Mouse (Mus musculus): ENCODE measurements around the gene Slc17a9. TPM values are rescaled to one million over a fixed set of nuclear protein-coding genes. Genes with fewer than 3 reads are reported as not detected.

Gene Slc17a9
- total RNA-seq (2023) = 21.2 to 29.4 TPM (median 25.2 TPM) in 4 replicates

DNA sequence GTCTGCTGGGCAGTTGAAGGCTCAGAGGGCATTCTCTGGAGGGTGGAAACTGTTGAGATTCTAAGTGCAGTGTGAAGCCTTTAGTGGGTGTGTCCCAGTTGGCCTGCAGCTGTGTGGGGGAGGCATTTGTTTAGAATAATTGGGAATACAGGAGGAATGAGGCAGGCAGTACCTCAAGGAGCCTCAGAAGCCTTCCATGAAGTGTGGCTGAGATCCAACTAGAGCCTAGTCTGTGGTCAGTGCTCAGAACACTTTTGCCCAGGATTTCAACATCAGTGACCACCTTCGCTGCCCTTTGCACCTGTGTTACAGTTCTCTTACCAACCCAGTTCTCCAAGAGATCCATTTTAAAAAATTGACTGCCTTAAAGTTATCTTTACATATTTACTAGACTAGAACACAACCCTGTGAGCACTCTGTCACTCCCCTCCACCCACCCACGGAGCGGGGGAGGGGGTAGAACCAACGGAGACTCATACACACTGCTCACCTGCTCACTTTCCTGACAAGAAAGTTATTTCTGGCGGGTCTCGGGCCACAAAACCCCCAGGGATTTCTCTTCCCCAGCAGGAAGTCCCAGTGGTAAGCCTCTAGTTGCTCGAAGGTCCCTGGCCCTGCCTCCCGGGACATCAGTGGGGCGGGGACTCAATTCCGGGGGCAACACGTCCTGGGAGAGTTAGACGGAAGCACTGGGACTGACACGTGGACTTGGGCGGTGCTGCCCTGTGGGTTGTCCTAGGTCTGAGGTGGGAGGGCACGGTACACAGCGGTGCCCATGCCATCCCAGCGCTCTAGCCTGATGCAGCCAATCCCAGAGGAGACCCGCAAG lies at the start of gene Slc17a9:
Gene Slc17a9, plus strand, starts transcription at position 679 of the 829 bp plus-strand sequence.

DNA sequence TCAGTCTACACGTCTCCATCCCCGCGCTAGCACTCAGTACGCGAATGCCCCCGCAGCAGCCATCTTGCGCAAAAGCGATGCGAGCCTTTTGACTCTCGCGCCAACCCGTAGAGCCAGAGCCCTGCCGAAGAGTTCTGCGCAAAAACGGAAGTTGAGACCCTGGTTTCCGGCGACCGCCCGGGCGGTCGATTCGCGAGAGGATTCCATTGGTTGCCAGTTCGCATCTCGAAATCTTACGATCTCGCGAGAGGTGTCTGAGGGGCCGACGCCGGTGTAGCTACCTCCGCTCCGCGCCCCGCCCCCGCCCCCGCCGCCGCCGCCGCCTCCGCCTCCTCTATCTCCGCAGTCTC lies 15.2 kb upstream of the Slc17a9 start, which contains the start of the genes Dido1 and Gid8:
Gene Dido1, minus strand, starts transcription at position 77 of the 350 bp plus-strand sequence.
Gene Gid8, plus strand, starts transcription at position 195 of the 350 bp plus-strand sequence.

DNA sequence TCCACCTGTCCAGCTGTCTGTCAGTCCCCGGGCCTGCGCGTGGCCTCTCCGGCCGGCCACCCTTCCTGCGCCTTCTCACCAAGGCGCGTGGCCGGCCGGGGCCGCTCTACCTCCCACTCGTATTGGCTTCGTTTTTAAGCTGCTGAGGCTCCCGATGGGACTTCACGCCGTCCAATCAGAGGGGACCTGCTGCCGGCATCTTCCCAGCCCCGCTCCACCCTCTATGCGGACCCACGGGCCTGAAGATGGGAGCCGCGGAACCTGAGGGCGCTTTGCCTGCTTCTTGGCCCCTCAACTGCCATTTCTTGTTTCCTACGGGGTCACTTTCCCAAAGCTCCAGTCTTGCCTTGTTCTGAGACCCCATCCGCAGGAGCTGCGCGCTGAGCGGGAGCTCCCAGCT lies 51.7 kb downstream of the Slc17a9 start, which contains the start of gene Bhlhe23:
Gene Bhlhe23, minus strand, starts transcription at position 108 of the 400 bp plus-strand sequence.

Other genes with a start within 250 kb of the Slc17a9 start
- not detected in 4 replicates for gene Ntsr1, start 225.3 kb upstream of the Slc17a9 start, total RNA-seq (2023)
- gene Mrgbp, start 144.0 kb upstream of the Slc17a9 start, total RNA-seq (2023) = 55.0 to 57.2 TPM (median 55.7 TPM) in 4 replicates
- 99.3 to 111 TPM (median 101 TPM) in 4 replicates for gene Ogfr, start 136.0 kb upstream of the Slc17a9 start, total RNA-seq (2023)
- gene Col9a3, start 127.5 kb upstream of the Slc17a9 start, total RNA-seq (2023) = 2.3 to 4.5 TPM (median 2.8 TPM) in 4 replicates
- 0.27 to 1.3 TPM (median 0.31 TPM) in 3 of 4 replicates, not detected in the other for gene Tcfl5, start 82.6 kb upstream of the Slc17a9 start, total RNA-seq (2023)
- gene Dido1, start 15.3 kb upstream of the Slc17a9 start, total RNA-seq (2023) = 88.6 to 99.9 TPM (median 94.8 TPM) in 4 replicates
- 39.4 to 49.6 TPM (median 47.1 TPM) in 4 replicates for gene Gid8, start 15.1 kb upstream of the Slc17a9 start, total RNA-seq (2023)
- not detected in 4 replicates for gene Bhlhe23, start 51.6 kb downstream of the Slc17a9 start, total RNA-seq (2023)
- 79.1 to 96.9 TPM (median 86.7 TPM) in 4 replicates for gene Ythdf1, start 195.7 kb downstream of the Slc17a9 start, total RNA-seq (2023)
- not detected in 4 replicates for gene Birc7, start 203.8 kb downstream of the Slc17a9 start, total RNA-seq (2023)
- gene Nkain4, start 229.4 kb downstream of the Slc17a9 start, total RNA-seq (2023) = not detected in 4 replicates
- gene Arfgap1, start 242.0 kb downstream of the Slc17a9 start, total RNA-seq (2023) = 69.0 to 94.6 TPM (median 78.9 TPM) in 4 replicates

Measured in B cell, adult 62 days (primary cell).